Mouse (Mus musculus) E14TG2a.4 (cell line): Measurements from ENCODE around the gene Nphp3.

Experiments used
- CTCF ChIP-seq: conservative IDR thresholded peaks from 2 replicates; pipeline ENCODE4 v1.5.1; 2014; ENCODE audit warnings: low read length
- POU5F1 ChIP-seq: IDR thresholded peaks from 2 replicates; pipeline ENCODE4 v1.6.1; 2014; ENCODE audit warnings: low read length, borderline replicate concordance

GRCm38 (mm10) chr9:104035261-104036015 is 33.1 kb downstream of the Nphp3 start:
- TF ChIP-seq CTCF (peak; percentile 73), POU5F1 (no peak)
